In genomic region chr7:46761049-46761795, GRCm38 (mm10) we compare ENCODE assay signal across 28 mouse cellular contexts. TPM values are rescaled to one million over a fixed set of nuclear protein-coding genes. Genes with fewer than 3 reads are reported as not detected.
A peak's percentile ranks its signal among the peaks of the same experiment; 100 is the strongest.
DNase-seq lines count a peak whose midpoint lies in the region; ATAC-seq lines count a peak whose summit lies in the region.
"Had no signal": no experiment of that assay in that cellular context is flagged by ENCODE, and none has a peak within 500 bp of the region (broad histone marks: within the 10 kb centered on the region; RNA-seq: fewer than 3 reads in every experiment).

No protein-coding gene starts in this region.

- peaks cover 57% of the 10 kb centered on the region for H3K36me3 ChIP-seq in liver, embryonic 12.5 days

- no peak overlapping the region for H3K4me2 ChIP-seq in liver, embryonic 12.5 days
- H3K4me2 ChIP-seq: forebrain, embryonic 12.5 days; hindbrain, embryonic 14.5 days had no signal

- H3K27ac ChIP-seq in liver, embryonic 12.5 days, result no peak overlapping the region
- H3K27ac ChIP-seq: forebrain, embryonic 12.5 days; heart, embryonic 10.5 days; hindbrain, embryonic 14.5 days; kidney, postnatal 0 days; liver, embryonic 14.5 days; stomach, postnatal 0 days had no signal

- H3K9me3 ChIP-seq in liver, embryonic 12.5 days (replicated peaks), result no peaks in the 10 kb centered on the region
- H3K9me3 ChIP-seq: forebrain, embryonic 12.5 days; heart, embryonic 10.5 days had no signal

- 64% methylated on average over 11 of the region's 11 CpGs for WGBS in liver, embryonic 12.5 days (ENCODE audit: insufficient replicate concordance)

- ATAC-seq in liver, embryonic 12.5 days, result no peak; the same call in 1 of the 2 replicates
- no peak for ATAC-seq in erythroblast, adult 5-6 weeks (replicated peaks; ENCODE audit: low FRiP score, poor library complexity, severe bottlenecking)
- ATAC-seq: intestine, embryonic 16.5 days; lung, postnatal 0 days; midbrain, embryonic 16.5 days had no signal

- peak; percentile 48 for DNase-seq in adrenal gland, adult 2 months
- no peak for DNase-seq in adrenal gland, postnatal 4 days (ENCODE audit: low spot score in 2 of 2)
- DNase-seq in 3T3-L1 (ENCODE audit: low read depth, low spot score) (peak; percentile 71), NIH3T3 (ENCODE audit: low read depth) (peak; percentile 65)
- peak; percentile 10 for DNase-seq in c-Kit-positive CD71-positive TER-119-positive erythroid progenitor cells, embryonic 14.5 days (ENCODE audit: low spot score)
- DNase-seq in right cerebral cortex, postnatal 36 days (ENCODE audit: low spot score in 2 of 2), result no peak
- DNase-seq: B cell, adult 2 months; cerebellum, postnatal 10 days; gastrocnemius, postnatal 36 days; heart, postnatal 10 days; layer of hippocampus, postnatal 36 days; left cerebral cortex, postnatal 4 days; right cerebral cortex, adult 18-20 months had no signal

- H3K9ac ChIP-seq in liver, embryonic 12.5 days, result no peak overlapping the region
- H3K9ac ChIP-seq: forebrain, embryonic 12.5 days; hindbrain, embryonic 14.5 days; liver, embryonic 14.5 days had no signal

- H3K4me1 ChIP-seq in liver, embryonic 12.5 days, result peaks cover 11% of the 10 kb centered on the region
- H3K4me1 ChIP-seq: forebrain, embryonic 12.5 days; heart, embryonic 10.5 days had no signal

- no peak overlapping the region for H3K4me3 ChIP-seq in liver, embryonic 12.5 days
- H3K4me3 ChIP-seq: forebrain, embryonic 12.5 days; heart, embryonic 10.5 days had no signal

- no peaks in the 10 kb centered on the region for H3K27me3 ChIP-seq in liver, embryonic 12.5 days (replicated peaks)
- H3K27me3 ChIP-seq: forebrain, embryonic 12.5 days had no signal

RNA-seq across cellular contexts. Expression of gene Saa2, which starts 9.6 kb away (rescaled TPM):
- not detected for total RNA-seq in adrenal gland, adult 2 months (2021)
- not detected in 2 replicates for polyA plus RNA-seq in adrenal gland, adult 2 months (2012; rRNA removed)
- total RNA-seq in adrenal gland, postnatal 4 days (2021), result not detected
- not detected in 2 replicates for polyA plus RNA-seq in liver, embryonic 12.5 days (2016; fragmentation: Nextera tagmentation; extraction: Ambion mirVana)
- total RNA-seq in erythroblast, adult 5-6 weeks (2015; ENCODE audit: low replicate concordance), result not detected in 2 replicates
- total RNA-seq in erythroblast, adult 5-6 weeks (2017; ENCODE audit: low replicate concordance), result not detected in 2 replicates
- total RNA-seq: gastrocnemius, postnatal 36 days; heart, postnatal 10 days; layer of hippocampus, adult 18-20 months; layer of hippocampus, postnatal 36 days; left cerebral cortex, postnatal 4 days; megakaryocyte-erythroid progenitor cell, adult 5-6 weeks; MEL had no signal
- polyA plus RNA-seq: forebrain, embryonic 12.5 days; hindbrain, embryonic 14.5 days; intestine, embryonic 16.5 days; liver, embryonic 14.5 days; lung, postnatal 0 days; midbrain, embryonic 16.5 days; spleen, adult 2 months had no signal

RNA-seq across cellular contexts. Expression of gene Saa1, which starts 18.4 kb away (rescaled TPM):
- not detected for total RNA-seq in adrenal gland, adult 2 months (2021)
- polyA plus RNA-seq in adrenal gland, adult 2 months (2012; rRNA removed), result not detected in 2 replicates
- total RNA-seq in adrenal gland, postnatal 4 days (2021), result not detected
- polyA plus RNA-seq in liver, embryonic 12.5 days (2016; fragmentation: Nextera tagmentation; extraction: Ambion mirVana), result 0.23 and 0.39 TPM in 2 replicates
- not detected in 2 replicates for total RNA-seq in erythroblast, adult 5-6 weeks (2015; ENCODE audit: low replicate concordance)
- not detected in 2 replicates for total RNA-seq in erythroblast, adult 5-6 weeks (2017; ENCODE audit: low replicate concordance)
- total RNA-seq: gastrocnemius, postnatal 36 days; heart, postnatal 10 days; layer of hippocampus, adult 18-20 months; layer of hippocampus, postnatal 36 days; left cerebral cortex, postnatal 4 days; megakaryocyte-erythroid progenitor cell, adult 5-6 weeks; MEL had no signal
- polyA plus RNA-seq: forebrain, embryonic 12.5 days; hindbrain, embryonic 14.5 days; liver, embryonic 14.5 days; spleen, adult 2 months had no signal

RNA-seq across cellular contexts. Expression of gene Saa4, which starts 28.8 kb away (rescaled TPM):
- total RNA-seq in adrenal gland, adult 2 months (2021), result under 1 TPM in 1 of 2 experiments, not detected in 1; 0.43 TPM
- not detected in 2 replicates for polyA plus RNA-seq in adrenal gland, adult 2 months (2012; rRNA removed)
- 1 to 10 TPM in 1 of 2 experiments, not detected in 1; 1.7 TPM for total RNA-seq in adrenal gland, postnatal 4 days (2021)
- 1.6 and 2.2 TPM in 2 replicates for polyA plus RNA-seq in liver, embryonic 12.5 days (2016; fragmentation: Nextera tagmentation; extraction: Ambion mirVana)
- not detected in 2 replicates for total RNA-seq in erythroblast, adult 5-6 weeks (2015; ENCODE audit: low replicate concordance)
- total RNA-seq in erythroblast, adult 5-6 weeks (2017; ENCODE audit: low replicate concordance), result not detected in 2 replicates
- total RNA-seq: gastrocnemius, postnatal 36 days; heart, postnatal 10 days; layer of hippocampus, adult 18-20 months; layer of hippocampus, postnatal 36 days; left cerebral cortex, postnatal 4 days; megakaryocyte-erythroid progenitor cell, adult 5-6 weeks; MEL had no signal
- polyA plus RNA-seq: forebrain, embryonic 12.5 days; hindbrain, embryonic 14.5 days; kidney, postnatal 0 days; lung, postnatal 0 days; midbrain, embryonic 16.5 days; spleen, adult 2 months; stomach, postnatal 0 days had no signal

RNA-seq across cellular contexts. Expression of gene Hps5, which starts 34.6 kb away (rescaled TPM):
- 10 to 100 TPM; 20.1 to 23.9 TPM for total RNA-seq in adrenal gland, adult 2 months (2021)
- 11.2 and 11.3 TPM in 2 replicates for polyA plus RNA-seq in adrenal gland, adult 2 months (2012; rRNA removed)
- 10 to 100 TPM; 25.0 to 31.2 TPM for total RNA-seq in adrenal gland, postnatal 4 days (2021)
- 9.7 and 10.7 TPM in 2 replicates for polyA plus RNA-seq in liver, embryonic 12.5 days (2016; fragmentation: Nextera tagmentation; extraction: Ambion mirVana)
- total RNA-seq in erythroblast, adult 5-6 weeks (2015; ENCODE audit: low replicate concordance), result 13.0 and 16.5 TPM in 2 replicates
- total RNA-seq in erythroblast, adult 5-6 weeks (2017; ENCODE audit: low replicate concordance), result 4.7 and 10.7 TPM in 2 replicates

RNA-seq across cellular contexts. Expression of gene Gtf2h1, which starts 34.7 kb away (rescaled TPM):
- total RNA-seq in adrenal gland, adult 2 months (2021), result 10 to 100 TPM; 30.4 to 46.7 TPM
- 4.9 and 8.5 TPM in 2 replicates for polyA plus RNA-seq in adrenal gland, adult 2 months (2012; rRNA removed)
- 10 to 100 TPM; 39.5 to 47.1 TPM for total RNA-seq in adrenal gland, postnatal 4 days (2021)
- 56.4 and 59.0 TPM in 2 replicates for polyA plus RNA-seq in liver, embryonic 12.5 days (2016; fragmentation: Nextera tagmentation; extraction: Ambion mirVana)
- 11.3 and 21.3 TPM in 2 replicates for total RNA-seq in erythroblast, adult 5-6 weeks (2015; ENCODE audit: low replicate concordance)
- 15.8 and 19.5 TPM in 2 replicates for total RNA-seq in erythroblast, adult 5-6 weeks (2017; ENCODE audit: low replicate concordance)

Comparison
In these comparisons a context has a peak if more than half of its experiments do, and no peak if none do; other contexts are left out.
1. DNase-seq: peak in adrenal gland, adult 2 months (single experiment), 3T3-L1 (single experiment), NIH3T3 (single experiment) and c-Kit-positive CD71-positive TER-119-positive erythroid progenitor cells, embryonic 14.5 days (single experiment); none in adrenal gland, postnatal 4 days (0 of 2) and right cerebral cortex, postnatal 36 days (0 of 2).